Mouse (Mus musculus) lung, adult 2 months (tissue): ENCODE results near the gene Hvcn1. TPM values are rescaled to one million over a fixed set of nuclear protein-coding genes. Genes with fewer than 3 reads are reported as not detected.

Experiments used
- DNase-seq: peaks from one replicate; pipeline ENCODE4 v3.0.0; 2022
- H3K4me1 ChIP-seq: fragments of 200-500 bp; 2 replicates; pipeline ENCODE4 v1.6.1; 2011; ENCODE audit warnings: low read length; ENCODE audit not compliant: control insufficient read depth, insufficient read depth
- H3K4me3 ChIP-seq: fragments of 200-500 bp; replicated peaks from 2 replicates; pipeline ENCODE3; 2011; ENCODE audit warnings: low read depth, mild to moderate bottlenecking, control low read depth, low read length; ENCODE audit errors: extremely low read depth
- CTCF ChIP-seq: fragments of 200-500 bp; IDR thresholded peaks from 2 replicates; pipeline ENCODE4 v1.5.1; 2011; ENCODE audit warnings: mild to moderate bottlenecking, low read length, control low read depth; ENCODE audit not compliant: insufficient read depth
- POLR2A ChIP-seq: fragments of 200-500 bp; IDR thresholded peaks from 2 replicates; pipeline ENCODE4 v1.6.1; 2011; ENCODE audit warnings: low read depth, mild to moderate bottlenecking, control low read depth, low read length, borderline replicate concordance; ENCODE audit errors: extremely low read depth
- WGBS: fragments of 180-500 bp; shearing (Covaris S2); methylation state at CpG from one replicate; pipeline ENCODE4 v1.1.7; 2018; 5-methylcytosine and 5-hydroxymethylcytosine counted together
- polyA plus RNA-seq: library from polyadenylated mRNA; depleted of rRNA; stranded (reverse); fragments of >200 nt; gene quantifications from 2 replicates; pipeline ENCODE4 v1.2.3, GENCODE M21; 2012

Gene Hvcn1
- polyA plus RNA-seq, 1 experiment = 21.9 TPM

GRCm38 (mm10) chr5:122278946-122279345 lies 72.3 kb downstream of the Hvcn1 start:
- peaks cover 10% of the 10 kb centered on the region; the same call in 1 of the 2 replicates for H3K4me1 ChIP-seq
- 85% methylated on average over 7 of the region's 7 CpGs for WGBS
- no peak overlapping the region for H3K4me3 ChIP-seq
- no peak for DNase-seq
- TF ChIP-seq POLR2A (no peak), CTCF (no peak)

- peaks cover 10% of the 10 kb centered on the region; the same call in 1 of the 2 replicates for H3K4me1 ChIP-seq
- TF ChIP-seq CTCF (no peak), POLR2A (no peak)
- no peak for DNase-seq
- no peak overlapping the region for H3K4me3 ChIP-seq
- WGBS = 55% methylated on average over 12 of the region's 12 CpGs
Measured at GRCm38 (mm10) chr5:122279799-122280421, 73.3 kb downstream of the Hvcn1 start.

DNA sequence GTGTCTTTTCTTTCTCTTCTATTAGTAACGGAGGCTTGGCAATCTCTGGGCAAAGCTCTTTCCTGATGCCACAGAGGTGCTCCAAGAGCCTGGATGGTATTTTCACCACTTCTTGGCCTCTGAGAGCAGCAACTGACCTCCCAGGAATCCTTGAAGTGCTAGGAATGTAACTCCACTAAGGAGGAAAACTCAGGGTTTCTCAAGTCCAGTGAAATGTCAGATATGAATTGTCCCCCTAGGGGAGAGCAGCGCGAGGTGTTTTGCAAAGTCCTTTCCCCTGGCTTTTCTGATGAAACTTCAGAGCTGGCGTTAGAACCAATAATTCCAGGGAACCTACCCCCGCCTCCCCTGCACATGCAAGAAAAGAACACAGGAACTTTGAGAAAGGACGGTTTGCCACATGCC lies 73.8 kb downstream of the Hvcn1 start:
- peaks cover 10% of the 10 kb centered on the region; the same call in 1 of the 2 replicates for H3K4me1 ChIP-seq
- peak; percentile 54 for DNase-seq
- TF ChIP-seq POLR2A (no peak), CTCF (no peak)
- no peak overlapping the region for H3K4me3 ChIP-seq
- 26% methylated on average over 6 of the region's 6 CpGs for WGBS

- Histone ChIP-seq H3K4me1 (peaks cover 11% of the 10 kb centered on the region), H3K4me3 (no peak overlapping the region)
- DNase-seq = peak; percentile 57
- 14% methylated on average over 19 of the region's 19 CpGs for WGBS
- no peak for TF ChIP-seq POLR2A
- no peak for TF ChIP-seq CTCF
Measured at GRCm38 (mm10) chr5:122280827-122281462, 74.3 kb downstream of the Hvcn1 start.

GRCm38 (mm10) chr5:122283828-122284182 lies 77.2 kb downstream of the Hvcn1 start:
- WGBS = 13% methylated on average over 2 of the region's 2 CpGs
- Histone ChIP-seq H3K4me1 (peaks cover 21% of the 10 kb centered on the region), H3K4me3 (no peak overlapping the region)
- DNase-seq = no peak
- no peak for TF ChIP-seq CTCF
- TF ChIP-seq POLR2A = no peak

- H3K4me1 ChIP-seq = peaks cover 21% of the 10 kb centered on the region
- H3K4me3 ChIP-seq = peak within 1 kb of the TSS; percentile 89
- WGBS = under 1% methylated on average over 100 of the region's 114 CpGs
- peak; percentile 79 for DNase-seq
- TF ChIP-seq POLR2A = peak; percentile 47; the same call in 1 of the 2 replicates
- no peak for TF ChIP-seq CTCF
Measured at GRCm38 (mm10) chr5:122284183-122285028, 77.8 kb downstream of the Hvcn1 start, which contains the start of gene Pptc7. Gene Pptc7, plus strand, starts transcription at chr5:122284365.

GRCm38 (mm10) chr5:122285029-122285766 lies 78.6 kb downstream of the Hvcn1 start:
- TF ChIP-seq POLR2A (no peak), CTCF (no peak)
- under 1% methylated on average over 34 of the region's 34 CpGs for WGBS
- Histone ChIP-seq H3K4me1 (peaks cover 19% of the 10 kb centered on the region), H3K4me3 (peak overlapping the region; percentile 89)
- DNase-seq = peak; percentile 47

DNA sequence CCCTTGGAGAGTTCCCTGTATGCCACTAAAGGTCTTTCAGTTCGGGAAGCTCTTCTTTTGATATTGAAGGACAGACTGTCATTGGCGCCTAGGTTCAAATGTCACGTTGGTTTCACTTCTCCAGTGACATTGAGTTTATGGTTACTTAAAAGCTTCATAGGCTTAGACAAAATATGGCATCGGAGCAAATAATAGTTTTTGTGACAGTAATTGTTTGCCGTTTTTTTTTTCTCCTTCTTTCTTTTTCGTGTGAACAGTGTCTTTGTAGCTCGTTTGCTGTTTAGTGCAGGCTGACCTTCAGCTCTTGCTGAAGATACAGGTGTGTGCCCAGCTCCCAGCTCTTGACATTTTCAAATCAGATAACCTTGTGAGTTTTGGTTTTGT lies 79.2 kb downstream of the Hvcn1 start:
- DNase-seq = no peak
- H3K4me1 ChIP-seq = peaks cover 16% of the 10 kb centered on the region
- TF ChIP-seq CTCF = no peak
- H3K4me3 ChIP-seq = peak overlapping the region; percentile 39
- WGBS = 38% methylated on average over 7 of the region's 7 CpGs

- peaks cover 12% of the 10 kb centered on the region for H3K4me1 ChIP-seq
- DNase-seq = no peak
- 81% methylated on average over 10 of the region's 10 CpGs for WGBS
- H3K4me3 ChIP-seq = peak overlapping the region; percentile 24
- TF ChIP-seq POLR2A (no peak), CTCF (no peak)
Measured at GRCm38 (mm10) chr5:122286191-122286590, 79.6 kb downstream of the Hvcn1 start.
